Mouse (Mus musculus) hindbrain, embryonic 10.5 days (tissue): ENCODE data around the gene Atic. TPM values are rescaled to one million over a fixed set of nuclear protein-coding genes. Genes with fewer than 3 reads are reported as not detected.
A peak's percentile ranks its signal among the peaks of the same experiment; 100 is the strongest.

Experiments used
- DNase-seq: peaks from one replicate; pipeline ENCODE4 v3.0.0-alpha.2; 2017; ENCODE audit warnings: low spot score
- H3K27ac ChIP-seq: fragments of 300-500 bp; sonication (generic); 2 replicates; pipeline ENCODE4 v1.5.1; 2016; ENCODE audit warnings: mild to moderate bottlenecking, moderate library complexity
- H3K27me3 ChIP-seq: fragments of 300-500 bp; sonication (generic); 2 replicates; pipeline ENCODE4 v1.6.1; 2016; ENCODE audit warnings: mild to moderate bottlenecking; ENCODE audit not compliant: poor library complexity, insufficient read depth, severe bottlenecking
- H3K36me3 ChIP-seq: fragments of 300-500 bp; sonication (generic); 2 replicates; pipeline ENCODE4 v1.6.1; 2016; ENCODE audit warnings: mild to moderate bottlenecking, moderate library complexity
- H3K4me1 ChIP-seq: fragments of 300-500 bp; sonication (generic); replicated peaks from 2 replicates; pipeline ENCODE4 v1.6.1; 2016; ENCODE audit warnings: mild to moderate bottlenecking
- H3K4me3 ChIP-seq: fragments of 300-500 bp; sonication (generic); 2 replicates; pipeline ENCODE4 v1.5.1; 2016; ENCODE audit warnings: mild to moderate bottlenecking, moderate library complexity
- H3K9me3 ChIP-seq: fragments of 300-500 bp; sonication (generic); 2 replicates; pipeline ENCODE4 v1.6.1; 2016; ENCODE audit warnings: mild to moderate bottlenecking, moderate library complexity
- WGBS: fragments of 180-500 bp; shearing (Covaris S2); methylation state at CpG from one replicate; pipeline ENCODE4 v1.1.7; 2016; 5-methylcytosine and 5-hydroxymethylcytosine counted together
- polyA plus RNA-seq: library from polyadenylated mRNA; unstranded; fragments of >200 nt; fragmentation: Nextera tagmentation; extraction: Ambion mirVana; gene quantifications from 2 replicates; pipeline ENCODE4 v1.2.1, GENCODE M21; 2016

Atic gene
- polyA plus RNA-seq, 1 experiment from 2014 or later = 46.0 TPM

GRCm38 (mm10) chr1:71609057-71609775, 52.3 kb downstream of the Atic start:
- H3K27ac ChIP-seq = no peak overlapping the region
- H3K36me3 ChIP-seq = peaks cover 99% of the 10 kb centered on the region
- DNase-seq = no peak
- H3K27me3 ChIP-seq = peaks cover 27% of the 10 kb centered on the region
- peaks cover 4% of the 10 kb centered on the region for H3K4me1 ChIP-seq
- WGBS = 97% methylated on average over 37 of the region's 37 CpGs
- H3K4me3 ChIP-seq = no peak overlapping the region
- no peaks in the 10 kb centered on the region for H3K9me3 ChIP-seq

GRCm38 (mm10) chr1:71609916-71610315, 53.0 kb downstream of the Atic start:
- DNase-seq = no peak
- Histone ChIP-seq H3K4me1 (peaks cover 11% of the 10 kb centered on the region), H3K36me3 (peaks cover 99% of the 10 kb centered on the region), H3K27ac (no peak overlapping the region), H3K9me3 (no peaks in the 10 kb centered on the region), H3K4me3 (no peak overlapping the region), H3K27me3 (peaks cover 27% of the 10 kb centered on the region)
- WGBS = 91% methylated on average over 5 of the region's 5 CpGs

GRCm38 (mm10) chr1:71612256-71612655, 55.3 kb downstream of the Atic start:
- no peaks in the 10 kb centered on the region for H3K9me3 ChIP-seq
- H3K27me3 ChIP-seq = peaks cover 42% of the 10 kb centered on the region
- no peak overlapping the region for H3K27ac ChIP-seq
- peaks cover 19% of the 10 kb centered on the region for H3K4me1 ChIP-seq
- H3K4me3 ChIP-seq = no peak overlapping the region
- DNase-seq = no peak
- H3K36me3 ChIP-seq = peaks cover 93% of the 10 kb centered on the region
- 95% methylated on average over 21 of the region's 21 CpGs for WGBS

- Histone ChIP-seq H3K9me3 (no peaks in the 10 kb centered on the region), H3K36me3 (peaks cover 93% of the 10 kb centered on the region), H3K27ac (peak overlapping the region; percentile 45; the same call in 1 of the 2 replicates), H3K27me3 (peaks cover 62% of the 10 kb centered on the region), H3K4me3 (no peak overlapping the region), H3K4me1 (peaks cover 19% of the 10 kb centered on the region)
- peak; percentile 72 for DNase-seq
- WGBS = 36% methylated on average over 8 of the region's 8 CpGs
These were observed 57.7 kb downstream of the Atic start for GRCm38 (mm10) chr1:71614545-71615246.

- DNase-seq = no peak
- WGBS = 95% methylated on average over 2 of the region's 2 CpGs
These were observed 64.6 kb downstream of the Atic start for GRCm38 (mm10) chr1:71621526-71621925.

GRCm38 (mm10) chr1:71623625-71624024, 66.7 kb downstream of the Atic start:
- WGBS = 93% methylated on average over 6 of the region's 6 CpGs
- DNase-seq = no peak
- peaks cover 100% of the 10 kb centered on the region for H3K36me3 ChIP-seq
- no peak overlapping the region for H3K4me3 ChIP-seq
- H3K27ac ChIP-seq = no peak overlapping the region
- H3K4me1 ChIP-seq = no peaks in the 10 kb centered on the region
- no peaks in the 10 kb centered on the region for H3K9me3 ChIP-seq
- H3K27me3 ChIP-seq = peaks cover 13% of the 10 kb centered on the region

More at GRCm38 (mm10) chr1:71621526-71621925, 64.6 kb downstream of the Atic start:
- Histone ChIP-seq H3K27ac (no peak overlapping the region), H3K27me3 (peaks cover 33% of the 10 kb centered on the region), H3K36me3 (peaks cover 100% of the 10 kb centered on the region), H3K4me3 (no peak overlapping the region), H3K9me3 (no peaks in the 10 kb centered on the region), H3K4me1 (no peaks in the 10 kb centered on the region)

Other genes with a start within 250 kb of the Atic start
- gene Abca12, start 142.2 kb upstream of the Atic start, polyA plus RNA-seq = 0.02 and 0.04 TPM in 2 replicates
- 90.4 and 99.2 TPM in 2 replicates for gene Fn1, start 96.0 kb downstream of the Atic start, polyA plus RNA-seq